Mouse (Mus musculus) myocyte (in vitro differentiated cells): Measurements from ENCODE around the gene Smok3c.

Experiments
- CEBPB ChIP-seq: IDR thresholded peaks from 2 replicates; pipeline ENCODE4 v1.6.1; 2011; ENCODE audit warnings: mild to moderate bottlenecking, moderate library complexity; ENCODE audit not compliant: poor library complexity, insufficient read depth, severe bottlenecking
- MAX ChIP-seq: IDR thresholded peaks from one replicate; pipeline ENCODE4 v1.6.1; 2011; ENCODE audit warnings: low read depth, mild to moderate bottlenecking, control low read depth
- MYOD1 ChIP-seq, 3 experiments: IDR thresholded peaks; one replicate each; pipeline ENCODE4 v1.6.1; 2011; ENCODE audit warnings: control low read depth in 2 of 3, low read depth in 2 of 3, mild to moderate bottlenecking in 2 of 3, moderate library complexity in 1 of 3; ENCODE audit not compliant: insufficient read length in 2 of 3, control insufficient read depth in 1 of 3
- POLR2A ChIP-seq: IDR thresholded peaks from one replicate; pipeline ENCODE4 v1.6.1; 2011; ENCODE audit warnings: low read depth, mild to moderate bottlenecking, control low read depth, moderate library complexity; ENCODE audit not compliant: insufficient read length
- USF1 ChIP-seq: IDR thresholded peaks from one replicate; pipeline ENCODE4 v1.6.1; 2011; ENCODE audit warnings: low read depth, mild to moderate bottlenecking, control low read depth, moderate library complexity

DNA sequence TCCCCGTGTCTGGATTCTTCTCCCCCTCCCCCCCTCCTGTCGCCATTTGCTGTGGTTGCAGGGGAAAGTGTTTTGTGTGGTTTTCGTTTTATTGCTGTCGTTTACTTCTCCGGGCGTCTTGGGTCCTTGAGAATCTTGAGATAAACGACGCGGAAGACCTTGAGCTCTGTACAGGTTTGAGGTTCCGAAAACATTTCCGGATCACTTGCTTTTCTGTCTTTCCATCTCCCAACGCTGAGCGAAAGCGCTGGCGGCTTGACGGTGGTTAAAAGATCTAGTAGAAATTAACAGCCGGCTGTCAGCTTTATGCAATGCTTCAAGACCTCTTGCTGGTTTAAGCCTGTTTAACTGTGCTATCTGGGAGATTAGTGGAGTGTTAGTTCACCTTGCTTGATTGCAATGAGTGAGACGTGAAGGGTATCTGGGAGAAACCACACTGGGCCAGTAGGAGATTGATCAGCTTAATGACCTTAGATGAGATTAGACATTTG, 32.5 kb downstream of the Smok3c start:
- TF ChIP-seq POLR2A (no peak), CEBPB (no peak), MAX (no peak), MYOD1 (IDR thresholded peaks at IDR 0.05; ENCODE audit: control insufficient read depth in 1 of 3, insufficient read length in 2 of 3, low read depth in 2 of 3) (no peak), USF1 (no peak)
